Mouse (Mus musculus) cortical plate, adult 2 months (tissue): Measurements from ENCODE around the gene Epc2. TPM values are rescaled to one million over a fixed set of nuclear protein-coding genes. Genes with fewer than 3 reads are reported as not detected.

ENCODE experiments used
- H3K27ac ChIP-seq: fragments of 200-500 bp; 2 replicates; pipeline ENCODE4 v1.5.1; 2012; ENCODE audit warnings: low read length, control low read depth, inconsistent platforms; ENCODE audit not compliant: insufficient read depth
- H3K4me1 ChIP-seq: fragments of 200-500 bp; 2 replicates; pipeline ENCODE4 v1.6.1; 2011; ENCODE audit warnings: low read length; ENCODE audit not compliant: control insufficient read depth, insufficient read depth
- H3K4me3 ChIP-seq: fragments of 200-500 bp; 2 replicates; pipeline ENCODE4 v1.5.1; 2011; ENCODE audit warnings: mild to moderate bottlenecking, low read length, control low read depth; ENCODE audit not compliant: insufficient read depth
- CTCF ChIP-seq: fragments of 200-500 bp; IDR thresholded peaks from 2 replicates; pipeline ENCODE4 v1.5.1; 2011; ENCODE audit warnings: mild to moderate bottlenecking, control low read depth, low read length; ENCODE audit not compliant: insufficient read depth; ENCODE audit errors: extremely low read depth
- POLR2A ChIP-seq: fragments of 200-500 bp; IDR thresholded peaks from 2 replicates; pipeline ENCODE4 v1.6.1; 2011; ENCODE audit warnings: mild to moderate bottlenecking, low read length, control low read depth; ENCODE audit not compliant: insufficient read depth; ENCODE audit errors: extremely low read depth
- polyA plus RNA-seq: library from polyadenylated mRNA; depleted of rRNA; stranded (reverse); fragments of >200 nt; gene quantifications from 2 replicates; pipeline ENCODE4 v1.2.3, GENCODE M21; 2012; rRNA removed

Epc2 gene
- polyA plus RNA-seq: 24.3 TPM in 2 replicates

DNA sequence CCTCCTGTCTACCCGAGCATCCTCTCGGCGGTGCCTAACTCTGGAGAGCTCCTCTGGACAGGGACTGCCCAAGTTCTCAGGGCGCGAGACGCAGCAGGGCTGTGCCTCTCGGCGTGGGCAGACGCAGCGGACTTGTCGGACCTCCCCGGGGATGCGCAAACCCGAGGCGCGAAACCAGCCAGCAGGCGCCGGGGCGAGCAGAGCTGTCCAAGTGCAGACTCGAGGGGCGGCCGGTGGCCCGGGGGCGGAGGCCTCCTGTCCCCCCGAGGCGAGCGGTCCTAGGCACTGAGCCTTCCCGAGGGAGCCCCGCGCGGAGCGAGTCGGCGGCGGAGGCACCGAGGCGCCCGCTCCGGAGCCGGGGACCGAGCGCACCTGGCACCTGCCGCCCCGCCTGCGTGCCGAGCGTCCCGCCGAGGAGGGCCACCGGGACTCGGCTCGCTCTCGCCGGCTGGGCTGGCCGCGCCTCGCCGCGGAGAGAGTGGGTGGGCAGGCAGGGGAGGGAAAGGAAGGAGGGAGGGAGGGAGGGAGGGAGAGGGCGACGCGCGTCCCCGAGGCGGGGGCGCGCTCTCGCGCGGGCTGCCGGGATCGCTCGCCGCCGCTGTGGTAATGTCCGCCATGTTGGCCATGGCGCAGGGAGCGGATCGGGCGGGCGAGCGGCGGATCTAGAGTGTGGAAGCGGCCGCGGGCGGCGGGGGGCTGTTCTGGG, at the start of gene Epc2:
TSS of gene Epc2 (plus strand) at position 556 of the 706 bp plus-strand sequence.
- TF ChIP-seq POLR2A: 0 out of 2 replicates have a peak, but pooled peaks have one; percentile 45
- TF ChIP-seq CTCF: no peak
- Histone ChIP-seq H3K27ac (peak within 1 kb of the TSS; percentile 97), H3K4me1 (peaks cover 2% of the 10 kb centered on the region; the same call in 1 of the 2 replicates), H3K4me3 (peak within 1 kb of the TSS; percentile 89)

DNA sequence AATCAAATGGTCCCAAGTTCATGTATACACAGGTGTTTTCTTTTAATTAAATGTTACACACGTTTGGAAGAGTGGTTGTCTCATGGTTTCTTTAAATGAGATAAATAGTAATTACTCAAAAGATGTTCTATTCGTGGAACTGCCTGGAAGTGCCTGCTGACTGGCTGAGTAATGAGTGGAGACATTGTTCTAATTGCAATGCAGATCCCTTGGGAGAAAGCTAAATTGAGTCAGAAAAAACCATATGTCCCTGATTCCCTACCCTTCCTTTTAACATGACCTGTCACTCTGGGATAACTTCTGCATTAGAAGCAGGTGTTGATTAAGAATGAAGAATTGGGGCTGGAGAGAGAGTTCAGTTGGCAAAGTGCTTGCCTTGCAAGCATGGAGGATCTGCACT, 45.3 kb upstream of the Epc2 start:
- no peaks in the 10 kb centered on the region for H3K4me1 ChIP-seq
- no peak overlapping the region for H3K4me3 ChIP-seq
- no peak overlapping the region for H3K27ac ChIP-seq
- TF ChIP-seq CTCF (no peak), POLR2A (no peak)

DNA sequence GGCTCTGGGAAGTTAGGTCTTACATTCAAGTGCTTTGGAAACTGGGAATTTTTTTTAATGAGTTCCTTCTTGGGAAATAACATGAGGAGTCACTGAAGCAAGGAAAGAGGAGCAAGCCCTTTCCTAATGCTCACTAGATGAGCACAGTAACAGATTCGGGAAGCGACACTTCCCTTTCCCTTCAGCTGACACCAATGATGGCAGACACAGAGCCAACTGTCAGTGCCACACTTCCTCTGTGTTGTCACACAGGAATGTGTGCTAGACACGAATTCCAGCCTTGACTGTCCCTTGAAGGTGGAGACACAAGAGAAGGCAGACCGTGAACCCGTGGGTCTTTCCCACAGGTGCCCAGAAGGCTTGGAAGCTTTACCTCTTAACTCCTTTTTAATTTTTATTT, 39.6 kb upstream of the Epc2 start:
- TF ChIP-seq POLR2A: no peak

DNA sequence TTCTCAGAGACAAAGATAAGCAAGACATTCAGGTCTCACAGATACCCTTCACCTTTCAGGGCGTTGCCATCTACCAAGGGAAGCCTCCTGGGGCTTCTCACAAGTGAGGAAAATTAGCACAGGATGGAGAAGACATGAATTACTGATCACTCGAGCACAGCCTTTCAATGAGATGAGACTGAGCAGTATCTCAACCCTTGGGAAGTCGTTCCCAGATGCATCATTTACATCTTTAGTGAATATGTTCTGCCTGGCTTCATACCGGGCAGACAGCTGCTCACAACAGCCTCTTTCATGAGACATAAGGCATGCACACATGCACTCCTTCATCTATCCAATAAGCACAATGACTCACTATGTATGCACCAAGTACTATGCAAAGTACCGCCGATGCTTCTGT, 38.7 kb upstream of the Epc2 start:
- Histone ChIP-seq H3K4me3 (no peak overlapping the region), H3K4me1 (no peaks in the 10 kb centered on the region; the same call in 1 of the 2 replicates), H3K27ac (no peak overlapping the region)
- TF ChIP-seq CTCF (no peak), POLR2A (no peak)

More for the DNA sequence above, 39.6 kb upstream of the Epc2 start:
- H3K4me3 ChIP-seq: no peak overlapping the region
- no peaks in the 10 kb centered on the region; the same call in 1 of the 2 replicates for H3K4me1 ChIP-seq
- no peak overlapping the region for H3K27ac ChIP-seq

DNA sequence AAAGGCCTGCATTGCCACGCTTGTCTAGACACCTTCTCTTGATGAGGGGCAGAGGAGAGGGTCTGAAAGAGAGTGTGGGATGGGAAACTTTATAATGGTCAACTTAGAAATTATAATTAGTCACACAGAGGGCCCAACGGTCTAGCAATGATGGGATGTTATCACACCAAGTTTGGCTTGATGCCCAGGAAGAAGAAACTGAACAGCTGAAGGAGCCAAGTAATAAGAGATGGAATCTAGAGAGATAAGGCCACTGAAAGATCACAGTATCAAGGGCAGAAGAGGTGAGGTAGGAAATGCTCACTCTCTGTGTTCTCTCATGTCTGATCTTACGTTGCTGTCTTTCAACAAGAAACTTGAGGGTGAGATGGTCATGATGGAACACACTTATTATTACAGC, 35.4 kb upstream of the Epc2 start:
- Histone ChIP-seq H3K4me3 (no peak overlapping the region), H3K4me1 (no peaks in the 10 kb centered on the region; the same call in 1 of the 2 replicates), H3K27ac (no peak overlapping the region)
- TF ChIP-seq CTCF: no peak

DNA sequence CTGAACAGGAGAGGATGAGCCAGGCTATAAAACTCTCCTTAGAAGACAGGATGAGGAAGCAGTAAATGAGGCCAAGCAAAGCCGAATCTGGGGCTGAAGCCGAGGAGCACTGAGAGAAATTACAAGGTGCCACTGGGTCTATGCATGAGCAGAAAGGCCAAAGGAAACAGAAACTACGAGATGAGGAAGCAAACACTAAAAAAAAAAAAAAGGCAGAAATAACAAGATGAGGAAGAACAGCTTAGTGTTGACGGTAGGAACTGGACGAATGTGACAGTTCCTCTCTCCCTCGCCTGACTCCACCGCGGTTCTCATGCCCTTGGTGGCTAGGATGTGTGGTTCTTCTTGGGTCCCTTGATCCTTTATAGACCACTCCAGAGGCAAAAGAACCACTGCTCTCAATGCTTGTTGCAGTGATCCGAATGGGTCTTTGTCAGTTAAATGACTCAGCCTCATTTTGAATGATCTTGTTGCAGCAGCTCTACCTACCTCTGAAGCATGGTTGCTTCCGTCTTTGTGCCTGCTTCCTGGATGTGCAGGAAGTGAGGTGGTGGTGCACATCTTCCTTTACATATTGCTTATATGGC, 34.2 kb upstream of the Epc2 start:
- no peak overlapping the region for H3K4me3 ChIP-seq
- TF ChIP-seq CTCF: no peak
- no peak for TF ChIP-seq POLR2A
- H3K4me1 ChIP-seq: no peaks in the 10 kb centered on the region; the same call in 1 of the 2 replicates
- H3K27ac ChIP-seq: no peak overlapping the region

DNA sequence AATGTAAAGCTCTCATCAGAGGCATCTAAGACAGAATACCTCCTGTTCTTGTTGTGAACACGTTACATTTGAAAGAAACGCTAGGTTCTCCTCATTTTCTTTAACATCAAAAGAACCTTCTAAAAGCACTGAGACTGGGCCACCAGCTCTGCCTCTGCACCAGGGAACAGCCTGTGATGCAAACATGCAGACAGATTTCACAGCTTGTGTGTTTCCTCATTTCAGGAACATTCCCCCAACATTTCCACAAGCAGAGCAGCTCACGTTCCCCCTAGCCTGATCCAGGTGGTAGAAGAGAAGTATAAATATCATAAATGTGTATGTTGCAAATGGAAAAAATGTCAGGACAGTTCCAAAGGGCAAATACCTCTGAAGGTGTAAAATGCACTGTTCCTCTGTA, 30.9 kb upstream of the Epc2 start:
- Histone ChIP-seq H3K27ac (no peak overlapping the region), H3K4me3 (no peak overlapping the region), H3K4me1 (no peaks in the 10 kb centered on the region; the same call in 1 of the 2 replicates)
- TF ChIP-seq POLR2A: no peak
- no peak for TF ChIP-seq CTCF

DNA sequence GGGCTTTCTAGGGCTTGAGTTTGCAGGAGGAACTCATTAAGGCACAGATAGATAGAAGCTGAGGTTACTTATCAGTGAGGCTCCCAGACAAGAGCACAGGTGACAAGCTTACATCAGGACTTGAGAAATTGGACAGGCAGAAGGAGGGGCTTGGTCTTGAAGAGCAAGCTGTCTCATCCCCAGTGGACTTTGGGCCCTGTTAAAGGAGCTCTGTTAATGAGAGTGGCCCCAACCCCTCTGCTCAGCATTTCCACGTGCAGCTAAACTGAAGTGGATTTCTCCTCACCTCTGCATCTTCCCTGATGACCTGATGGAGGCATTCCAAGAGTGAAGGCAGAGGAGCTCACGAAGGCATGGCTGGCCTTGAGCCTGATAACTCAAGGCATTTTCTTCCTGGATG, 27.4 kb upstream of the Epc2 start:
- no peak for TF ChIP-seq POLR2A
- no peak for TF ChIP-seq CTCF
- H3K4me1 ChIP-seq: no peaks in the 10 kb centered on the region
- no peak overlapping the region for H3K4me3 ChIP-seq
- H3K27ac ChIP-seq: no peak overlapping the region

DNA sequence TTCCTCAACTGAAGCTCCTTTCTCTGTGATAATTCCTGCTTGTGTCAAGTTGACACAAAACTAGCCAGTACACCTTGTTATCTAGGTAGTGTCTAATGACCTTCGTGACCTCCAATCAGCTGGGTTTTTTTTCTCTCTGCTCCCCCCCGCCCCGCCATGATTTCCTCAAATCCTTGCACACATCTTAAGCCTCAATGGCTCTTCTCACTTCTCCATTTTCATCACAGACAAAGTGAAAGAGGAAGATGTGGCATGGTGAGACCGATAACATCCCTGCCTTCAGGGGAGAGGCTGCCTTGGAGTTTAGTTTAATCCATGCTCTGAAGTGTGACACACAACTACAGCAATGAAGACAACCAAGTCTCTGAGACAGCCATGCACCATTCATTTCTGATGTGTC, 26.5 kb upstream of the Epc2 start:
- H3K4me3 ChIP-seq: no peak overlapping the region
- no peaks in the 10 kb centered on the region for H3K4me1 ChIP-seq
- H3K27ac ChIP-seq: no peak overlapping the region
- no peak for TF ChIP-seq CTCF
- no peak for TF ChIP-seq POLR2A

DNA sequence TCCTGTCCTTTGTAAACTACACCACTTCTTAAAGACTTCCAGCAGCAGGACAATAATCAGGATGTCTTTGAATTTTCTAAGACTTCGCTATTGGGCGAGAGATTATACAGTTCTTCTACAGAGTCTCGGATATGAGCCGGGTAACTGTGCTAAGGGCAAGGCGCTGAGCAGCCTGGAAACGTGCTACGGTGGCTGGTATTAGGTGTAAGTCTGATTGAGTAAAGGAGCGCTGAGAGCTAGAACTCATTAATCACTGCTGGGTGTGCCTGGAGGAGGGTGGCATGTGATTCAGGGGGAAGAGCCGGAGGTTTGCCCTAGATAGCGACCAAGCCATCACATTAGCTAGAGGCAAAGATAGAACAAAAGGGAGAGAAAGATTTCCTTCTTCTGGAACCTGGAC, 25.1 kb upstream of the Epc2 start:
- Histone ChIP-seq H3K27ac (no peak overlapping the region), H3K4me3 (no peak overlapping the region), H3K4me1 (no peaks in the 10 kb centered on the region)
- TF ChIP-seq POLR2A (no peak), CTCF (no peak)

DNA sequence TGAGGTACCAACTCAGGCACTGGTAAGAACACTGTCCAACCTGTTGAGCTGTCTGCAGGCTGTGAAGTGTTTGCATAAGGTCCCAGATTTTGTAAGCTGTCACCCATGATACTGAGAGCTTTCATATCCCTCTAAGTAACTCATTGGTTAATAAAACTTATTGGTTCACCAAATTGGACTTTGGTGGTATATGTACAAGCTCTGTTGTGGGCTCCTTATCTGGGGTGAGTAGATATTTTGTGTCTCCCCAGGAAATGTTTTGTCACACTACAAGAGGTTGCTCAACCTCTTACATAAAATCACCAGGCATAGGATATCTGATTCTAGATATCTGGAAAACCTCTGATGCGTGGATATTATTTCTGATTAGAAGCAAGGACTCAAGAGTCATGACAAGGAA, 20.3 kb upstream of the Epc2 start:
- TF ChIP-seq POLR2A (no peak), CTCF (no peak)

More for the DNA sequence above, 20.3 kb upstream of the Epc2 start:
- Histone ChIP-seq H3K4me1 (peaks cover 1% of the 10 kb centered on the region; the same call in 1 of the 2 replicates), H3K27ac (no peak overlapping the region), H3K4me3 (no peak overlapping the region)
